8 mouse cellular contexts compared by ENCODE assay signal in genomic region chr12:73449069-73449468, GRCm38 (mm10).
DNase-seq lines count a peak whose midpoint lies in the region; ATAC-seq lines count a peak whose summit lies in the region.

No protein-coding gene starts in this region.

- DNase-seq in urinary bladder, postnatal 14 days (ENCODE audit: low spot score) = peak; percentile 65
- no peak for DNase-seq in urinary bladder, postnatal 10 days (ENCODE audit: low spot score)
- peak; percentile 69 for DNase-seq in kidney, postnatal 14 days
- peak; percentile 37 for DNase-seq in mesoderm, embryonic 11.5 days (ENCODE audit: low read depth, low spot score)
- no peak for DNase-seq in hindbrain, embryonic 11.5 days (ENCODE audit: low spot score)
- DNase-seq in left cerebral cortex, postnatal 25 days (ENCODE audit: low spot score in 2 of 2) = no peak
- no peak for DNase-seq in frontal cortex, postnatal 14 days (ENCODE audit: low spot score in 2 of 2)

- H3K4me2 ChIP-seq in hindbrain, embryonic 11.5 days (replicated peaks; ENCODE audit: low read depth, low read length) = no peak overlapping the region

- intact Hi-C loops in left cerebral cortex, postnatal 25 days (cut with DNase I) = no loop called here

- no peaks in the 10 kb centered on the region for H3K27me3 ChIP-seq in hindbrain, embryonic 11.5 days (ENCODE audit: control insufficient read depth, insufficient read depth, low read length)

- 69% methylated on average over 9 of the region's 9 CpGs for WGBS in hindbrain, embryonic 11.5 days

- H3K36me3 ChIP-seq in hindbrain, embryonic 11.5 days (ENCODE audit: control insufficient read depth, insufficient read depth, low read length) = no peaks in the 10 kb centered on the region

- no peaks in the 10 kb centered on the region for H3K9me3 ChIP-seq in hindbrain, embryonic 11.5 days (ENCODE audit: control insufficient read depth, low read length)

- 0 out of 2 replicates have a peak, but pooled peaks cover 2% of the 10 kb centered on the region for H3K4me1 ChIP-seq in hindbrain, embryonic 11.5 days (replicated peaks; ENCODE audit: control insufficient read depth, insufficient read depth, low read length)

- H3K4me3 ChIP-seq in hindbrain, embryonic 11.5 days (ENCODE audit: low read depth, low read length) = no peak overlapping the region

- H3K9ac ChIP-seq in hindbrain, embryonic 11.5 days (ENCODE audit: low read depth, low read length) = no peak overlapping the region

- peak; percentile 81 for ATAC-seq in granulocyte monocyte progenitor cell, adult 5-6 weeks (replicated peaks; ENCODE audit: poor library complexity, severe bottlenecking)
- no peak for ATAC-seq in hindbrain, embryonic 11.5 days (ENCODE audit: low FRiP score)

- H3K27ac ChIP-seq in hindbrain, embryonic 11.5 days (ENCODE audit: low read depth, low read length) = no peak overlapping the region

Comparison
In these comparisons a context has a peak if more than half of its experiments do, and no peak if none do; other contexts are left out.
1. DNase-seq: peak in urinary bladder, postnatal 14 days (single experiment), kidney, postnatal 14 days (single experiment) and mesoderm, embryonic 11.5 days (single experiment); none in urinary bladder, postnatal 10 days (single experiment), hindbrain, embryonic 11.5 days (single experiment), left cerebral cortex, postnatal 25 days (0 of 2) and frontal cortex, postnatal 14 days (0 of 2).